Mouse (Mus musculus) kidney, adult 2 months (tissue): ENCODE measurements at regions not wholly inside any gene's neighbourhood (a gene's known extent, or its start where the extent isn't known, plus 50 kb on each side); places are given as distances from the start of the nearest gene placed in this dataset.
A peak's percentile ranks its signal among the peaks of the same experiment; 100 is the strongest.
"Not testable (repeated sequence)": the region's sequence is repeated elsewhere in the genome, so short reads cannot be mapped to it uniquely, and the experiment has no call there.

Experiments
- DNase-seq: peaks from one replicate; pipeline ENCODE4 v3.0.0; 2021
- H3K27ac ChIP-seq: fragments of 200-500 bp; 2 replicates; pipeline ENCODE4 v1.5.1; 2012; ENCODE audit warnings: low read depth, low read length, control low read depth, inconsistent platforms; ENCODE audit not compliant: insufficient read depth
- H3K27me3 ChIP-seq: fragments of 200-500 bp; replicated peaks from 2 replicates; pipeline ENCODE4 v1.6.1; 2012; ENCODE audit warnings: mild to moderate bottlenecking, moderate library complexity, low read length, inconsistent platforms; ENCODE audit not compliant: control insufficient read depth, insufficient read depth
- H3K36me3 ChIP-seq: fragments of 200-500 bp; 2 replicates; pipeline ENCODE4 v1.6.1; 2012; ENCODE audit warnings: mild to moderate bottlenecking, moderate library complexity, low read length, inconsistent platforms; ENCODE audit not compliant: control insufficient read depth, insufficient read depth
- H3K4me1 ChIP-seq: fragments of 200-500 bp; 2 replicates; pipeline ENCODE4 v1.6.1; 2011; ENCODE audit warnings: low read length; ENCODE audit not compliant: control insufficient read depth, insufficient read depth
- H3K4me3 ChIP-seq: fragments of 200-500 bp; 2 replicates; pipeline ENCODE4 v1.5.1; 2011; ENCODE audit warnings: mild to moderate bottlenecking, low read depth, low read length, control low read depth; ENCODE audit not compliant: insufficient read depth
- WGBS: fragments of 180-500 bp; shearing (Covaris S2); methylation state at CpG from one replicate; pipeline ENCODE4 v1.1.7; 2018; 5-methylcytosine and 5-hydroxymethylcytosine counted together

GRCm38 (mm10) chrX:33416321-33416720, 103.1 kb downstream of the Btbd35f12 start:
- H3K4me1 ChIP-seq, H3K36me3 ChIP-seq, H3K27me3 ChIP-seq, H3K4me3 ChIP-seq, H3K27ac ChIP-seq: not testable (repeated sequence)
- 91% methylated on average over 8 of the region's 8 CpGs for WGBS
- peak; percentile 1 for DNase-seq
